Mouse (Mus musculus): ENCODE data around the gene Gucd1. TPM values are rescaled to one million over a fixed set of nuclear protein-coding genes. Genes with fewer than 3 reads are reported as not detected.

The Gucd1 gene
- polyA plus RNA-seq, 1 experiment from 2014 or later = 23.9 TPM

GRCm38 (mm10) chr10:75551175-75551574 is 33.4 kb upstream of the Gucd1 start:
- no peak overlapping the region for H3K4me3 ChIP-seq (replicated peaks; ENCODE audit: low read length)
- DNase-seq (ENCODE audit: low spot score) (no peak), ATAC-seq (ENCODE audit: low FRiP score) (no peak)
- no peak overlapping the region for H3K9ac ChIP-seq
- H3K27ac ChIP-seq = no peak overlapping the region
- WGBS = 50% methylated on average over 12 of the region's 12 CpGs
- no peaks in the 10 kb centered on the region for H3K9me3 ChIP-seq (ENCODE audit: control insufficient read depth, low read length)
- H3K4me2 ChIP-seq (replicated peaks) = no peak overlapping the region
- peaks cover 39% of the 10 kb centered on the region for H3K36me3 ChIP-seq (replicated peaks; ENCODE audit: control insufficient read depth, insufficient read depth)
- peaks cover 9% of the 10 kb centered on the region; the same call in 1 of the 2 replicates for H3K4me1 ChIP-seq (replicated peaks; ENCODE audit: control insufficient read depth, insufficient read depth, low read length)
- H3K27me3 ChIP-seq (ENCODE audit: control insufficient read depth, insufficient read depth, low read length) = no peaks in the 10 kb centered on the region

- WGBS = 72% methylated on average over 7 of the region's 7 CpGs
- DNase-seq (ENCODE audit: low spot score) = no peak
- no peak overlapping the region for H3K27ac ChIP-seq
- no peak overlapping the region for H3K4me2 ChIP-seq (replicated peaks)
- H3K4me3 ChIP-seq (replicated peaks; ENCODE audit: low read length) = no peak overlapping the region
- peaks cover 8% of the 10 kb centered on the region; the same call in 1 of the 2 replicates for H3K9me3 ChIP-seq (ENCODE audit: control insufficient read depth, low read length)
- no peaks in the 10 kb centered on the region for H3K27me3 ChIP-seq (ENCODE audit: control insufficient read depth, insufficient read depth, low read length)
- ATAC-seq (ENCODE audit: low FRiP score) = no peak
- no peak overlapping the region for H3K9ac ChIP-seq
- H3K4me1 ChIP-seq (replicated peaks; ENCODE audit: control insufficient read depth, insufficient read depth, low read length) = 0 out of 2 replicates have a peak, but pooled peaks cover 2% of the 10 kb centered on the region
- peaks cover 26% of the 10 kb centered on the region for H3K36me3 ChIP-seq (replicated peaks; ENCODE audit: control insufficient read depth, insufficient read depth)
Measured at GRCm38 (mm10) chr10:75549886-75550285, 32.1 kb upstream of the Gucd1 start.

GRCm38 (mm10) chr10:75548486-75548885 is 30.7 kb upstream of the Gucd1 start:
- DNase-seq (ENCODE audit: low spot score) = peak; percentile 32
- Histone ChIP-seq H3K27ac (no peak overlapping the region), H3K36me3 (replicated peaks; ENCODE audit: control insufficient read depth, insufficient read depth) (peaks cover 15% of the 10 kb centered on the region), H3K9me3 (ENCODE audit: control insufficient read depth, low read length) (peaks cover 14% of the 10 kb centered on the region; the same call in 1 of the 2 replicates), H3K4me3 (replicated peaks; ENCODE audit: low read length) (no peak overlapping the region), H3K27me3 (ENCODE audit: control insufficient read depth, insufficient read depth, low read length) (no peaks in the 10 kb centered on the region), H3K4me1 (replicated peaks; ENCODE audit: control insufficient read depth, insufficient read depth, low read length) (0 out of 2 replicates have a peak, but pooled peaks cover 2% of the 10 kb centered on the region), H3K9ac (no peak overlapping the region), H3K4me2 (replicated peaks) (no peak overlapping the region)
- no peak for ATAC-seq (ENCODE audit: low FRiP score)
- 51% methylated on average over 14 of the region's 14 CpGs for whole genome bisulfite sequencing

GRCm38 (mm10) chr10:75547901-75548300 is 30.1 kb upstream of the Gucd1 start:
- DNase-seq (ENCODE audit: low spot score) (no peak), ATAC-seq (ENCODE audit: low FRiP score) (no peak)
- peaks cover 14% of the 10 kb centered on the region; the same call in 1 of the 2 replicates for H3K9me3 ChIP-seq (ENCODE audit: control insufficient read depth, low read length)
- no peak overlapping the region for H3K4me3 ChIP-seq (replicated peaks; ENCODE audit: low read length)
- H3K4me2 ChIP-seq (replicated peaks) = no peak overlapping the region
- H3K27ac ChIP-seq = no peak overlapping the region
- no peaks in the 10 kb centered on the region for H3K27me3 ChIP-seq (ENCODE audit: control insufficient read depth, insufficient read depth, low read length)
- WGBS = 83% methylated on average over 7 of the region's 7 CpGs
- H3K36me3 ChIP-seq (replicated peaks; ENCODE audit: control insufficient read depth, insufficient read depth) = peaks cover 9% of the 10 kb centered on the region
- 0 out of 2 replicates have a peak, but pooled peaks cover 2% of the 10 kb centered on the region for H3K4me1 ChIP-seq (replicated peaks; ENCODE audit: control insufficient read depth, insufficient read depth, low read length)
- no peak overlapping the region for H3K9ac ChIP-seq

GRCm38 (mm10) chr10:75536123-75536522 is 18.4 kb upstream of the Gucd1 start:
- no peak overlapping the region for H3K9ac ChIP-seq
- no peaks in the 10 kb centered on the region for H3K27me3 ChIP-seq (ENCODE audit: control insufficient read depth, insufficient read depth, low read length)
- no peaks in the 10 kb centered on the region for H3K9me3 ChIP-seq (ENCODE audit: control insufficient read depth, low read length)
- no peaks in the 10 kb centered on the region for H3K4me1 ChIP-seq (replicated peaks; ENCODE audit: control insufficient read depth, insufficient read depth, low read length)
- H3K4me2 ChIP-seq (replicated peaks) = no peak overlapping the region
- 94% methylated on average over 5 of the region's 5 CpGs for WGBS
- H3K27ac ChIP-seq = no peak overlapping the region
- no peak for ATAC-seq (ENCODE audit: low FRiP score)
- DNase-seq (ENCODE audit: low spot score) = no peak
- peaks cover 52% of the 10 kb centered on the region for H3K36me3 ChIP-seq (replicated peaks; ENCODE audit: control insufficient read depth, insufficient read depth)
- no peak overlapping the region for H3K4me3 ChIP-seq (replicated peaks; ENCODE audit: low read length)

- peaks cover 57% of the 10 kb centered on the region for H3K36me3 ChIP-seq (replicated peaks; ENCODE audit: control insufficient read depth, insufficient read depth)
- no peaks in the 10 kb centered on the region for H3K9me3 ChIP-seq (ENCODE audit: control insufficient read depth, low read length)
- no peak overlapping the region for H3K9ac ChIP-seq
- no peak for ATAC-seq (ENCODE audit: low FRiP score)
- no peak overlapping the region for H3K4me3 ChIP-seq (replicated peaks; ENCODE audit: low read length)
- H3K4me1 ChIP-seq (replicated peaks; ENCODE audit: control insufficient read depth, insufficient read depth, low read length) = no peaks in the 10 kb centered on the region
- DNase-seq (ENCODE audit: low spot score) = no peak
- no peaks in the 10 kb centered on the region for H3K27me3 ChIP-seq (ENCODE audit: control insufficient read depth, insufficient read depth, low read length)
- 94% methylated on average over 2 of the region's 2 CpGs for WGBS
- no peak overlapping the region for H3K27ac ChIP-seq
- H3K4me2 ChIP-seq (replicated peaks) = no peak overlapping the region
Measured at GRCm38 (mm10) chr10:75535423-75535822, 17.7 kb upstream of the Gucd1 start.

GRCm38 (mm10) chr10:75534934-75535333 is 17.2 kb upstream of the Gucd1 start:
- ATAC-seq (ENCODE audit: low FRiP score) (no peak), DNase-seq (ENCODE audit: low spot score) (no peak)
- no peaks in the 10 kb centered on the region for H3K4me1 ChIP-seq (replicated peaks; ENCODE audit: control insufficient read depth, insufficient read depth, low read length)
- WGBS = 89% methylated on average over 8 of the region's 8 CpGs
- H3K36me3 ChIP-seq (replicated peaks; ENCODE audit: control insufficient read depth, insufficient read depth) = peaks cover 62% of the 10 kb centered on the region
- no peak overlapping the region for H3K4me3 ChIP-seq (replicated peaks; ENCODE audit: low read length)
- no peak overlapping the region for H3K27ac ChIP-seq
- no peak overlapping the region for H3K9ac ChIP-seq
- no peak overlapping the region for H3K4me2 ChIP-seq (replicated peaks)
- H3K9me3 ChIP-seq (ENCODE audit: control insufficient read depth, low read length) = no peaks in the 10 kb centered on the region
- no peaks in the 10 kb centered on the region for H3K27me3 ChIP-seq (ENCODE audit: control insufficient read depth, insufficient read depth, low read length)

GRCm38 (mm10) chr10:75534216-75534615 is 16.4 kb upstream of the Gucd1 start:
- WGBS = 96% methylated on average over 8 of the region's 8 CpGs

GRCm38 (mm10) chr10:75531532-75532090 is 13.8 kb upstream of the Gucd1 start:
- no peak overlapping the region for H3K27ac ChIP-seq
- WGBS = 93% methylated on average over 9 of the region's 9 CpGs
- DNase-seq (ENCODE audit: low spot score) = no peak
- H3K4me3 ChIP-seq (replicated peaks; ENCODE audit: low read length) = no peak overlapping the region
- no peak overlapping the region for H3K9ac ChIP-seq
- H3K9me3 ChIP-seq (ENCODE audit: control insufficient read depth, low read length) = no peaks in the 10 kb centered on the region
- no peaks in the 10 kb centered on the region for H3K4me1 ChIP-seq (replicated peaks; ENCODE audit: control insufficient read depth, insufficient read depth, low read length)
- peaks cover 71% of the 10 kb centered on the region for H3K36me3 ChIP-seq (replicated peaks; ENCODE audit: control insufficient read depth, insufficient read depth)
- H3K4me2 ChIP-seq (replicated peaks) = no peak overlapping the region
- no peak for ATAC-seq (ENCODE audit: low FRiP score)
- H3K27me3 ChIP-seq (ENCODE audit: control insufficient read depth, insufficient read depth, low read length) = no peaks in the 10 kb centered on the region

More at GRCm38 (mm10) chr10:75534216-75534615, 16.4 kb upstream of the Gucd1 start:
- Histone ChIP-seq H3K4me1 (replicated peaks; ENCODE audit: control insufficient read depth, insufficient read depth, low read length) (no peaks in the 10 kb centered on the region), H3K9ac (no peak overlapping the region), H3K4me3 (replicated peaks; ENCODE audit: low read length) (no peak overlapping the region), H3K27ac (no peak overlapping the region), H3K9me3 (ENCODE audit: control insufficient read depth, low read length) (no peaks in the 10 kb centered on the region), H3K36me3 (replicated peaks; ENCODE audit: control insufficient read depth, insufficient read depth) (peaks cover 64% of the 10 kb centered on the region), H3K27me3 (ENCODE audit: control insufficient read depth, insufficient read depth, low read length) (no peaks in the 10 kb centered on the region), H3K4me2 (replicated peaks) (no peak overlapping the region)
- ATAC-seq (ENCODE audit: low FRiP score) = no peak
- DNase-seq (ENCODE audit: low spot score) = no peak

- no peak for DNase-seq (ENCODE audit: low spot score)
- no peak for ATAC-seq (ENCODE audit: low FRiP score)
- Histone ChIP-seq H3K4me2 (replicated peaks) (no peak overlapping the region), H3K27me3 (ENCODE audit: control insufficient read depth, insufficient read depth, low read length) (no peaks in the 10 kb centered on the region), H3K4me1 (replicated peaks; ENCODE audit: control insufficient read depth, insufficient read depth, low read length) (no peaks in the 10 kb centered on the region), H3K9ac (no peak overlapping the region), H3K27ac (no peak overlapping the region), H3K4me3 (replicated peaks; ENCODE audit: low read length) (no peak overlapping the region), H3K36me3 (replicated peaks; ENCODE audit: control insufficient read depth, insufficient read depth) (peaks cover 67% of the 10 kb centered on the region), H3K9me3 (ENCODE audit: control insufficient read depth, low read length) (no peaks in the 10 kb centered on the region)
- WGBS = 93% methylated on average over 2 of the region's 2 CpGs
Measured at GRCm38 (mm10) chr10:75530322-75530721, 12.6 kb upstream of the Gucd1 start.

Data from hindbrain, embryonic 14.5 days (tissue).